Mouse (Mus musculus) lung, postnatal 0 days (tissue): Measurements from ENCODE around the gene Tmprss9. TPM values are rescaled to one million over a fixed set of nuclear protein-coding genes. Genes with fewer than 3 reads are reported as not detected.

Experiments used
- ATAC-seq: fragments of 200-750 bp; cut with Nextera tagmentation; 2 replicates; pipeline ENCODE4 v1.8.0; 2017; ENCODE audit warnings: moderate library complexity
- DNase-seq: peaks from one replicate; pipeline ENCODE4 v3.0.0-alpha.2; 2016; ENCODE audit warnings: low spot score
- H3K27ac ChIP-seq: fragments of 300-500 bp; sonication (generic); 2 replicates; pipeline ENCODE4 v1.5.1; 2014; ENCODE audit warnings: antibody characterized with exemption, mild to moderate bottlenecking, low read length, mixed read lengths
- H3K27me3 ChIP-seq: fragments of 300-500 bp; sonication (generic); replicated peaks from 2 replicates; pipeline ENCODE4 v1.6.1; 2014; ENCODE audit warnings: low read length, mixed read lengths; ENCODE audit not compliant: insufficient read depth
- H3K36me3 ChIP-seq: fragments of 300-500 bp; sonication (generic); 2 replicates; pipeline ENCODE4 v1.6.1; 2014; ENCODE audit warnings: low read length, mixed read lengths; ENCODE audit not compliant: insufficient read depth
- H3K4me1 ChIP-seq: fragments of 300-500 bp; sonication (generic); 2 replicates; pipeline ENCODE4 v1.6.1; 2014; ENCODE audit warnings: antibody characterized with exemption, low read depth, low read length, mixed read lengths; ENCODE audit not compliant: insufficient read depth
- H3K4me2 ChIP-seq: fragments of 300-500 bp; sonication (generic); replicated peaks from 2 replicates; pipeline ENCODE4 v1.6.1; 2014; ENCODE audit warnings: low read depth, mild to moderate bottlenecking, low read length, moderate library complexity, mixed read lengths
- H3K4me3 ChIP-seq: fragments of 300-500 bp; sonication (generic); 2 replicates; pipeline ENCODE4 v1.5.1; 2014; ENCODE audit warnings: low read depth, low read length
- H3K9ac ChIP-seq: fragments of 300-500 bp; sonication (generic); replicated peaks from 2 replicates; pipeline ENCODE4 v1.6.1; 2014; ENCODE audit warnings: low read depth, mild to moderate bottlenecking
- H3K9me3 ChIP-seq: fragments of 300-500 bp; sonication (generic); 2 replicates; pipeline ENCODE4 v1.6.1; 2016; ENCODE audit warnings: low read length, mixed read lengths
- CTCF ChIP-seq: IDR thresholded peaks from 2 replicates; pipeline ENCODE4 v1.5.1; 2016; ENCODE audit warnings: antibody characterized with exemption, mild to moderate bottlenecking
- EP300 ChIP-seq: IDR thresholded peaks from 2 replicates; pipeline ENCODE4 v1.6.1; 2016; ENCODE audit warnings: antibody characterized with exemption, mild to moderate bottlenecking, control low read depth
- WGBS: fragments of 180-500 bp; shearing (Covaris S2); extraction: QIAGEN DNeasy Blood & Tissue Kit; methylation state at CpG from one replicate; pipeline ENCODE4 v1.1.7; 2014; 5-methylcytosine and 5-hydroxymethylcytosine counted together
- polyA plus RNA-seq: library from polyadenylated mRNA; unstranded; fragments of >200 nt; fragmentation: Nextera tagmentation; extraction: Ambion mirVana; gene quantifications from 2 replicates; pipeline ENCODE4 v1.2.1, GENCODE M21; 2015

Gene Tmprss9
- polyA plus RNA-seq, 1 experiment from 2014 or later, result not detected

DNA sequence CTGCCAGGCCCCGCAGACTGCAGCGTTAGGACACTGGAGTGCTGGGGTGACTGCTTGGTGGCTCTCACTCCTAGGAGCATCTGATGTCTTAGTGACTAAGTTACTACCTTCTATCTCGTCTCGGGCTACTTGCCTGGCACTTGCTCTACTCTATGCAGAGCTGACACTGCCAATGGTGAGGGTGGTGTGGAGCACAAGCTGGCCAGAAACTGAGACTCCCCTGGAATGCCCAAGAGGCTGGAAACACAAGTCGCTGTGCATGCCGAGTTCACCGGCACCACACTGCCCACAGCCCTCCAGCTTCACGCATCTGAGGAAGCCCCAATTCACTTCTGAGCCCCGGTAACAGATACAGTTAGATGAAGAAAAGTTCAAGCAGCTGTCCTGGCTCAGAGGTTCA lies 2.4 kb downstream of the Tmprss9 start:
- Histone ChIP-seq H3K4me2 (no peak overlapping the region), H3K27me3 (no peaks in the 10 kb centered on the region), H3K9ac (no peak overlapping the region), H3K9me3 (no peaks in the 10 kb centered on the region), H3K27ac (no peak overlapping the region), H3K36me3 (no peaks in the 10 kb centered on the region), H3K4me1 (no peaks in the 10 kb centered on the region), H3K4me3 (no peak overlapping the region)
- 78% methylated on average over 9 of the region's 9 CpGs for WGBS
- DNase-seq (no peak), ATAC-seq (no peak)
- TF ChIP-seq EP300 (no peak), CTCF (no peak)

DNA sequence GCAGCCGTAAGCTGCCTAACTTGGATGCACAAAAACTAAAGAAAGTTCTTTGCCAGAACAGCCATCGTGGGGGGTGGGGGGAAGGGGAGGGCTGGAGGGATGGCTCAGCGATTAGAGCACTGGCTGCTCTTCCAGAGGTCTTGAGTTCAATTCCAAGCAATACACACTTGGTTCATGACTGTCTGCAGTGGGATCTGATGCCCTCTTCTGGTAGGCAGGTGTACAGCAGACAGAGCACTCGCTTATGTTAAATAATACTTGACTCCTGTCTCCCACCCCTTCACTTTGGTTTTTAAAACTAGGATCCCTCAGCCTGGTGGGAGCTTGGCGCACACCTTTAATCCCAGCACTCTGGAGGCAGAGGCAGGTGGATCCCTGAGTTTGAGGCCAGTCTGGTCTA lies 4.4 kb downstream of the Tmprss9 start:
- no peak overlapping the region for H3K4me3 ChIP-seq
- H3K9ac ChIP-seq, result no peak overlapping the region
- H3K9me3 ChIP-seq, result no peaks in the 10 kb centered on the region
- peak; percentile 38 for ATAC-seq
- H3K27ac ChIP-seq, result no peak overlapping the region
- H3K27me3 ChIP-seq, result no peaks in the 10 kb centered on the region
- H3K4me2 ChIP-seq, result no peak overlapping the region
- no peaks in the 10 kb centered on the region for H3K36me3 ChIP-seq
- peak; percentile 65 for DNase-seq
- H3K4me1 ChIP-seq, result no peaks in the 10 kb centered on the region
- WGBS, result 27% methylated on average over 5 of the region's 5 CpGs
- TF ChIP-seq CTCF, result peak; percentile 89
- TF ChIP-seq EP300, result no peak

DNA sequence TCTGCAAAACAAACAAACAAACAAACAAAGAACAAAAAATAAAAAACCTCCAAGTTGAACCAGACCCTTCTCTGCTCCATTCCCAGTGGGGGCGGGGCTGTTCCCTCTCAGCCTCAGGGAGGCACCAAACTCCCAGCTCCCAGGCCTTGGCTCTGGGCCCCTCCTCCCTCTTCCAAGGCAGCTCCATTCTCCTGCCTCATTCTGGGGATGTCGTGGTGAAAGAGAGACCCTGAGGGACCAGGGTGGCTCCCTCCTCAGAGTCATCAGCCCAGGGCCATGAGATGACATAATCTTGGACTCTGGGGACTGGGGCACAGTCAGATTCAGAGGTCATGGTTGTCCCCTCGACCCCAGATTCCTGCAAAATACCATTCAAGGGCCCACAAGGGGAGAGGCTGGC lies 4.9 kb downstream of the Tmprss9 start:
- H3K4me2 ChIP-seq, result no peak overlapping the region

DNA sequence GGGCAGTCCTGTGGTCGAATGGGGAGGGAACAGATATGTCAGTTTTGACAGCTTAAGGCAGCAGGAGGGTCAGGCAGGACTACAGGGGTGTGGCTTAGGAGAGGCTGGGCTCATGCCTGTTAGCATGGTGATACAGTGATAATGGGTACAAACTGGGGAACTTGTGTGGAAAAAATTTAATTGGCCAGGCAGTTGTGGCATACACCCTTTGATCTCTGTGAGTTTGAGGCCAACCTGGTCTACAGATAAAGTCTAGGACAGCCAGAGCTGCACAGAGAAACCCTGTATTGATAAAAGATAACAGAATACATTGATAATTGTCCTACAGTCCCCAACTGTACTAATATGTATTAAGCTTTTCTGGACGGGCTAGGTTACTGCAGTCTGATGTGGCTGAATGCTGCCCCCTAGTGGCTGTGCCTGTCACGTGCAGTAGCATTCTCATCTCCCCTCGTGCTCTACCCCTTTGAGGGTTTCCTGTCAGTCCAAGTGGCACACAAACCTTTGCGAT lies 8.5 kb downstream of the Tmprss9 start:
- Histone ChIP-seq H3K4me3 (no peak overlapping the region), H3K4me1 (no peaks in the 10 kb centered on the region), H3K9me3 (no peaks in the 10 kb centered on the region), H3K9ac (no peak overlapping the region), H3K4me2 (no peak overlapping the region), H3K36me3 (no peaks in the 10 kb centered on the region), H3K27ac (no peak overlapping the region), H3K27me3 (no peaks in the 10 kb centered on the region)
- ATAC-seq (peak; percentile 50), DNase-seq (peak; percentile 71)
- WGBS, result 9% methylated on average over 5 of the region's 5 CpGs
- TF ChIP-seq CTCF (peak; percentile 86), EP300 (no peak)

More for the DNA sequence above, 4.9 kb downstream of the Tmprss9 start:
- Histone ChIP-seq H3K4me3 (no peak overlapping the region), H3K36me3 (no peaks in the 10 kb centered on the region), H3K9ac (no peak overlapping the region), H3K27me3 (no peaks in the 10 kb centered on the region), H3K4me1 (no peaks in the 10 kb centered on the region), H3K27ac (no peak overlapping the region), H3K9me3 (no peaks in the 10 kb centered on the region)
- WGBS, result 25% methylated on average over 3 of the region's 3 CpGs
- ATAC-seq (no peak), DNase-seq (no peak)
- TF ChIP-seq EP300 (no peak), CTCF (no peak)

DNA sequence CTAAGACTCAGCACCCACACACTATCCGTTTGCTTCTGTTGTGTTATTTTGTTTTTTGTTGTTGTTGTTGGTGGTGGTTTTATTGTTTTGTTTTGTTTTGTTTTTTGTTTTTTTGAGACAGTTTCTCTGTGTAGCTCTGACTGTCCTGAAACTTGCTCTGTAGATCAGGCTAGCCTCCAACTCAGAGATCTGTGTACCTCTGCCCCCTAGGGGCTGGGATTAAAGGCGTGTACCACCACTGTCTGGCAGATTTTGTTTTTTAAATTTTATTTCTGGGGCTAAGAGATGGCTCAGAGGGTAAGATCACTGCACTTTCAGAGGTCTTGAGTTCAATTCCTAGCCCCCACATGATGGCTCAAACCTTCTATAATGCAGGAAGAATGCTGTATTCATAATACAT lies 9.3 kb downstream of the Tmprss9 start:
- no peaks in the 10 kb centered on the region for H3K4me1 ChIP-seq
- DNase-seq (no peak), ATAC-seq (no peak)
- H3K9ac ChIP-seq, result no peak overlapping the region
- no peak overlapping the region for H3K4me3 ChIP-seq
- H3K27me3 ChIP-seq, result no peaks in the 10 kb centered on the region
- H3K4me2 ChIP-seq, result no peak overlapping the region
- no peaks in the 10 kb centered on the region for H3K36me3 ChIP-seq
- 71% methylated on average over 2 of the region's 2 CpGs for WGBS
- no peaks in the 10 kb centered on the region for H3K9me3 ChIP-seq
- no peak overlapping the region for H3K27ac ChIP-seq
- no peak; the same call in 1 of the 2 replicates for TF ChIP-seq CTCF

DNA sequence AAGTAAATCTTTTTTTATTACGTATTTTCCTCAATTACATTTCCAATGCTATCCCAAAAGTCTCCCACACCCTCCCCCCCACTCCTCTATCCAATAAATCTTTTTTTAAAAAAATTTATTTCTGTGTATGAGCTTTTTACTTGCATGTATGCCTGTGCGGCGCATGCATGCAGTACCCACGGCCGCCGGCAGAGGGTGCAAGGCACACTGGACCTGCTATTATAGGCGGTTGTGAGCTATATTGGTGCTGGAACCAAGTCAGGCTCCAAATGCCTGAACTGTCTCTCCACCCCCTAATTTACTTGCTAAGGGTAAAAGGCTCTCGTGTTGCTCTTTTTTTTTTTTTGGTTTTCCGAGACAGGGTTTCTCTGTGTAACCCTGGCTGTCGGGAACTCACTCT lies 9.7 kb downstream of the Tmprss9 start:
- Histone ChIP-seq H3K4me1 (no peaks in the 10 kb centered on the region), H3K27me3 (no peaks in the 10 kb centered on the region), H3K36me3 (no peaks in the 10 kb centered on the region), H3K9me3 (no peaks in the 10 kb centered on the region), H3K4me2 (no peak overlapping the region), H3K27ac (no peak overlapping the region), H3K9ac (no peak overlapping the region), H3K4me3 (no peak overlapping the region)
- WGBS, result 20% methylated on average over 10 of the region's 10 CpGs
- DNase-seq (peak; percentile 62), ATAC-seq (peak; percentile 41; the same call in 1 of the 2 replicates)
- TF ChIP-seq EP300 (no peak), CTCF (peak; percentile 85)

DNA sequence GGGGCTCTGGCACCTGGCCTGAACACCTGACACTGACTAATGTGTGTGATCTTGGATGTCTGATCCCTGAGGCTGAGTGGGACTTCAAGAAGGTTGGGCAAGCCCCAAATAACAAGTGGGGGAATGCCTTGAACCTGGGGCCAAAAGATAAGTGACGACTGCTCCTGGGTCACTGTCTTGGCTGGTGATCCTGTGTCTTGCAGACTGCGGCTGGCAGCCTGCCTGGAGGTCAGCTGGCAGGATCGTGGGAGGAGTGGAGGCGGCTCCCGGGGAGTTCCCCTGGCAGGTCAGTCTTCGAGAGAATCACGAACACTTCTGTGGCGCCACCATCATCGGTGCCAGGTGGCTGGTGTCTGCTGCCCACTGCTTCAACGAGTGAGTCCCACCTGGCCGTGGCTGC lies 15.5 kb downstream of the Tmprss9 start:
- ATAC-seq, result no peak
- H3K4me2 ChIP-seq, result no peak overlapping the region
- H3K4me3 ChIP-seq, result no peak overlapping the region
- TF ChIP-seq EP300 (no peak), CTCF (no peak)
- H3K36me3 ChIP-seq, result no peaks in the 10 kb centered on the region
- H3K27me3 ChIP-seq, result no peaks in the 10 kb centered on the region
- H3K9ac ChIP-seq, result no peak overlapping the region
- no peaks in the 10 kb centered on the region for H3K4me1 ChIP-seq
- H3K27ac ChIP-seq, result no peak overlapping the region
- 27% methylated on average over 10 of the region's 11 CpGs for WGBS
- DNase-seq, result peak; percentile 48
- H3K9me3 ChIP-seq, result no peaks in the 10 kb centered on the region
